Mouse (Mus musculus) MN1 (cell line): ENCODE results near the gene Kif16b.

Experiments
- DNase-seq: peaks from one replicate; pipeline ENCODE4 v3.0.0-alpha.2; 2016; ENCODE audit warnings: low spot score

Kif16b gene

GRCm38 (mm10) chr2:142648023-142648453 is 253.3 kb downstream of the Kif16b start:
- DNase-seq, result no peak

- DNase-seq, result no peak
Measured at GRCm38 (mm10) chr2:142646863-142647262, 254.5 kb downstream of the Kif16b start.

GRCm38 (mm10) chr2:142641766-142642165 is 259.6 kb downstream of the Kif16b start:
- DNase-seq, result no peak

GRCm38 (mm10) chr2:142635606-142636304 is 265.6 kb downstream of the Kif16b start:
- no peak for DNase-seq

- DNase-seq, result no peak
Measured at GRCm38 (mm10) chr2:142633996-142634559, 267.3 kb downstream of the Kif16b start.

GRCm38 (mm10) chr2:142629523-142630312 is 271.6 kb downstream of the Kif16b start:
- no peak for DNase-seq

GRCm38 (mm10) chr2:142625756-142626155 is 275.6 kb downstream of the Kif16b start:
- no peak for DNase-seq

- DNase-seq, result no peak
Measured at GRCm38 (mm10) chr2:142625101-142625500, 276.2 kb downstream of the Kif16b start.

- no peak for DNase-seq
Measured at GRCm38 (mm10) chr2:142624254-142624653, 277.1 kb downstream of the Kif16b start.

- no peak for DNase-seq
Measured at GRCm38 (mm10) chr2:142621152-142621551, 280.2 kb downstream of the Kif16b start.

- no peak for DNase-seq
Measured at GRCm38 (mm10) chr2:142619926-142620325, 281.4 kb downstream of the Kif16b start.

GRCm38 (mm10) chr2:142614535-142614934 is 286.8 kb downstream of the Kif16b start:
- no peak for DNase-seq

- no peak for DNase-seq
Measured at GRCm38 (mm10) chr2:142612359-142612953, 288.9 kb downstream of the Kif16b start.

- DNase-seq, result no peak
Measured at GRCm38 (mm10) chr2:142611113-142611512, 290.2 kb downstream of the Kif16b start.

GRCm38 (mm10) chr2:142610206-142610605 is 291.1 kb downstream of the Kif16b start:
- no peak for DNase-seq

- no peak for DNase-seq
Measured at GRCm38 (mm10) chr2:142608778-142609177, 292.6 kb downstream of the Kif16b start.

GRCm38 (mm10) chr2:142604762-142605161 is 296.6 kb downstream of the Kif16b start:
- no peak for DNase-seq

- DNase-seq, result no peak
Measured at GRCm38 (mm10) chr2:142603210-142603609, 298.1 kb downstream of the Kif16b start.

- DNase-seq, result no peak
Measured at GRCm38 (mm10) chr2:142599235-142599634, 302.1 kb downstream of the Kif16b start.

GRCm38 (mm10) chr2:142596176-142597170 is 304.9 kb downstream of the Kif16b start:
- no peak for DNase-seq

GRCm38 (mm10) chr2:142590938-142591337 is 310.4 kb downstream of the Kif16b start:
- DNase-seq, result no peak
